Mouse (Mus musculus) E14TG2a.4 (cell line): ENCODE measurements at regions not wholly inside any gene's neighbourhood (a gene's known extent, or its start where the extent isn't known, plus 50 kb on each side); places are given as distances from the start of the nearest gene placed in this dataset.

ENCODE experiments used
- H3K27me3 ChIP-seq: 2 replicates; pipeline ENCODE4 v1.6.1; 2014; ENCODE audit warnings: low read length, control low read depth; ENCODE audit not compliant: insufficient read depth
- H3K36me3 ChIP-seq: 2 replicates; pipeline ENCODE4 v1.6.1; 2014; ENCODE audit warnings: low read length, control low read depth; ENCODE audit not compliant: insufficient read depth
- H3K4me1 ChIP-seq: replicated peaks from 2 replicates; pipeline ENCODE4 v1.6.1; 2014; ENCODE audit warnings: low read depth, low read length, control low read depth
- H3K4me3 ChIP-seq: replicated peaks from 2 replicates; pipeline ENCODE4 v1.5.1; 2014; ENCODE audit warnings: mild to moderate bottlenecking, low read length
- H3K9me3 ChIP-seq: 2 replicates; pipeline ENCODE4 v1.6.1; 2014; ENCODE audit warnings: low read length, control low read depth
- CTCF ChIP-seq: conservative IDR thresholded peaks from 2 replicates; pipeline ENCODE4 v1.5.1; 2014; ENCODE audit warnings: low read length
- NANOG ChIP-seq: IDR thresholded peaks from 2 replicates; pipeline ENCODE4 v1.6.1; 2014; ENCODE audit warnings: borderline replicate concordance, low read length, mixed read lengths
- POU5F1 ChIP-seq: IDR thresholded peaks from 2 replicates; pipeline ENCODE4 v1.6.1; 2014; ENCODE audit warnings: low read length, borderline replicate concordance

DNA sequence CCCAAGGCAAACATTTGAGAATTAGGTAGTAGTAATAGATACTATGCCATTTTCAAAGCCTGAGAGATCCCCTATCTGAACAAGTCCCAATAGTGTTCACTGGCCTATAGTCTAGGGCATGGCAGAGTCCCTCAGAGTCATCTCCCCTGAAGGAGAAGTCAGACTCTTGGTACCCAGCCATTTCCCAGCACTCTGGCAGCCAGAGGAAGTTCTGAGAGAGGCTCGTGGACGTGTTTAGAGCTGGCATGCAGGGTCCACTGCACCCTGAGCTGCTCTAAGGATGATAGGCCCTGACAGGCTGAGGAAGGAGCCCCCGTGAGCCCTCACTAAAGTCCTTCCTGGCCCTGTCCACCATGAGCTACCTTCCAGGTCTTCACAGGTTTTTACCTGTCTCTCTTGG is 99.8 kb downstream of the 3100002H09Rik start:
- H3K4me1 ChIP-seq, result no peaks in the 10 kb centered on the region; the same call in 1 of the 2 replicates
- no peak overlapping the region for H3K4me3 ChIP-seq
- no peaks in the 10 kb centered on the region for H3K9me3 ChIP-seq
- no peak for TF ChIP-seq CTCF
- TF ChIP-seq NANOG, result no peak
- TF ChIP-seq POU5F1, result no peak
- peaks cover 19% of the 10 kb centered on the region for H3K27me3 ChIP-seq
- H3K36me3 ChIP-seq, result no peaks in the 10 kb centered on the region

DNA sequence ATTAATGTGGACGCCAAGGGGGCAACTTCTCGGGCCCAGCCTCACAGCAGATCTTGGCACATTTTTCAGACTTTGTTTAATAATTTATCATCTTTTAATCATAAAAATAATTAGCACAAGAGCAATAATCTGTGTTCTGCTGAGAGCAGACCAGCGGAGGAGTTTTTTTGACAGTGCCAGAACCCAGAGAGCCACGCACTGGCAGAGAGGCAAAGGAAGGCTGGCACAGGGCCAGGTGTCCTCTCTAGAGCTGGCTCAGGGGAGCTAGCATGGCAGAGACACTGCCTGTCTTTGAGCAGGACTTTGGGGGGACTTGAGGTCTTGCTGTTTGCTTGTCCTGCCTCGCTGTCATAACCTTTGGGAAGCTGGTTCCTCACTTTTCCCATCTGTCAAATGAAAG is 100.9 kb downstream of the 3100002H09Rik start:
- TF ChIP-seq NANOG, result no peak
- TF ChIP-seq CTCF, result no peak
- no peak overlapping the region for H3K4me3 ChIP-seq
- no peaks in the 10 kb centered on the region; the same call in 1 of the 2 replicates for H3K4me1 ChIP-seq
- H3K36me3 ChIP-seq, result no peaks in the 10 kb centered on the region
- H3K27me3 ChIP-seq, result peaks cover 10% of the 10 kb centered on the region
- H3K9me3 ChIP-seq, result no peaks in the 10 kb centered on the region

DNA sequence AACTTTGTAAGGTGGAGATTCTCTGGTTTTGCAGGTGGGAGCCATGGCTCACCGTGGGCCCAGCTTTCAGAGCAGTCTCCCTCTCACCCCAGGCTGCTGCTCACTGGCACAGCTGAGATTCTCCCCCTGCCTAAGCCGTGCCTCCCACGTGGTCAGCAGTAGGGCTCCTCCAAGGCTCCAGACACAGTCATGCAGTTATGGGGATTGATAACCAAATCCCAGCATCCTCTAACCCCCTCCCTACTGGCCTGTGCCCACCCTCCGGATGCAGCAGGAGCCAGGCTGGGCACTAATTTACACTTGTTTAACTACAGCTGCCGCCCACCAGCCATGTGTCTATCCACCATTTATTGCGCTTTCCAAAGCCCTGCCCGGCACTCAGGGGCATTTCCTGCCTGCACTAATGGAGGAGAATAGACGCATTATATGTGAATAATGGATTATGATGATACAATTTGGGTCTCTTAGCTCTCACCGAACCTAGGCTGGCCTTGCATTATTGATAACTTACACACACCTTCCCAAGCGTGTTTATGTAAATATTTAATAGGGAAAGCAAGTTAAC is 104.4 kb downstream of the 3100002H09Rik start:
- H3K27me3 ChIP-seq, result peaks cover 10% of the 10 kb centered on the region; the same call in 1 of the 2 replicates
- no peak overlapping the region for H3K4me3 ChIP-seq
- no peak for TF ChIP-seq NANOG
- TF ChIP-seq POU5F1, result no peak
- no peak for TF ChIP-seq CTCF
- H3K4me1 ChIP-seq, result peaks cover 13% of the 10 kb centered on the region
- H3K36me3 ChIP-seq, result no peaks in the 10 kb centered on the region
- peaks cover 6% of the 10 kb centered on the region; the same call in 1 of the 2 replicates for H3K9me3 ChIP-seq

DNA sequence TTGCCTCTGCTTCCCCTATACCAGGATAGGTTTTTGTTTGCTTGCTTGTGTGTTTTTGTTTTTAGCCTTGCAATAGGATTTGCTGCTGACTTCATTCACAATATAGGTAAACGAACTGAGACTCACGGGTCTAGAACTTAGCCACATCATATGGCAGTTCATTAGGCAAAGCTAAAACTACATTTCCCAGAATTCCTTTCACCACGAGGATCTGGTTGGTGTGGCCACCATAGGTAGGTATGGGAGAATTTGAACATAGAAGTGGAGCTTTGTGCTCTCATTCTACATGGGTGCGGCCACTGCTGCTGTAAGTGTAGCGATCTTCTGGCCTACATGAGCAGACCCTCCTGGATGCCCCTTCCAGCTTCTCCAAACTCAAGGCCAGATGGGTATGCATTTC is 108.8 kb downstream of the 3100002H09Rik start:
- Histone ChIP-seq H3K27me3 (peaks cover 16% of the 10 kb centered on the region), H3K9me3 (peaks cover 6% of the 10 kb centered on the region; the same call in 1 of the 2 replicates), H3K4me3 (peak overlapping the region; percentile 10; the same call in 1 of the 2 replicates), H3K36me3 (no peaks in the 10 kb centered on the region), H3K4me1 (peaks cover 39% of the 10 kb centered on the region)
- no peak for TF ChIP-seq CTCF
- TF ChIP-seq NANOG, result no peak
- no peak for TF ChIP-seq POU5F1

DNA sequence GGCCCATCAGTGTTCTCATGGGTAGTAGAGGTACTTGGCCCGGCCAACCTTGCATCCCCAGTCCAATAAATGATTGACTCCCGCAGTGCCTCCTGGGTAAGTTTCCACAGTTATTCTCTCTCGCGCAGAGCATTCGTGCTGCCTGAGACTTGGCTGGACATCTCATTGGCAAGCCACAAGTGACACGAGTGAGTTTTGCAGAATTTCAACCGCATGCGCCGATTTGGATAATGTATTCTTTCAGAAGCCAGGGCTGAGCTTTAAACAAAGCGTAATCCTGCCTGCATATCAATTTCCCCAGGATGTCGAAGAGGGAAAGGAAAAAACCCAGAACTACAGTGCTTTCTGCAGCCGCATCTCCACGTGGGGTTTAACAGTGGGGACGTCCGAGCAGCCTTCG is 112.6 kb downstream of the 3100002H09Rik start:
- peak overlapping the region; percentile 23; the same call in 1 of the 2 replicates for H3K4me3 ChIP-seq
- peaks cover 21% of the 10 kb centered on the region for H3K27me3 ChIP-seq
- H3K9me3 ChIP-seq, result peaks cover 2% of the 10 kb centered on the region; the same call in 1 of the 2 replicates
- peaks cover 41% of the 10 kb centered on the region for H3K4me1 ChIP-seq
- TF ChIP-seq NANOG (no peak), POU5F1 (no peak), CTCF (no peak)
- no peaks in the 10 kb centered on the region for H3K36me3 ChIP-seq

DNA sequence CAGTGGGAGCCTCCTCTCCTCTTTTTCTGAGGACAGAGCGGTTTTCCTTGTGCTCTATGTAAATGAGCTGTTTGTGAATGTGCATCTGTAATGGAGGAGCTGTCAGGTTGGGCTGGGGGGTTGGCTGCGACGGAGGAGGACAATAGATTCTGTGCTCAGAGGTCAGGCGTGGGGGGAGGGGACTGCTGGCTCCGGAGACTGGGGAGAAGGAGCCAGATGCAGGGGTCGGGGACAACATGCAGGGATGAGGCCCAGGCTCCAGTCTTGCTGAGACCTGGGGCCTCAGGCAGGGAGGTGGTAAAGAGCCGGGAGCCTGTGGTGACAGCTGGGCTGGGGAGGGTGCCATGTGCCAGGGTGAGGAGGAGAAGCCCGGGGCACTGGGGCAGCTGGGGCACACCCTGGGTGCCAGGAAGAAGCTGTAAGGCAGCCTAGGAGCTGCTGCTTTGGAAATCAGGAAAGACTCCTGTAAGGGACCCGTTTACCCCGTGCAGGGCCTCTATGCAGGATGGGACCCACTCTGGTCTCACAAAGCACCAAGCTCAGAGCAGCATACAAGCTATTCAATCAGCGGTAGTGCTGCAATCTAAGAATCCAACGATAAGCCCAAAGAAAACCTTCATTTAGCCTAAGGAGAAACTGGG is 124.5 kb downstream of the 3100002H09Rik start:
- no peak for TF ChIP-seq CTCF
- TF ChIP-seq POU5F1, result no peak
- no peak for TF ChIP-seq NANOG
- Histone ChIP-seq H3K27me3 (peaks cover 38% of the 10 kb centered on the region), H3K9me3 (peaks cover 13% of the 10 kb centered on the region; the same call in 1 of the 2 replicates), H3K4me1 (peaks cover 63% of the 10 kb centered on the region), H3K4me3 (peak overlapping the region; percentile 59), H3K36me3 (no peaks in the 10 kb centered on the region)

DNA sequence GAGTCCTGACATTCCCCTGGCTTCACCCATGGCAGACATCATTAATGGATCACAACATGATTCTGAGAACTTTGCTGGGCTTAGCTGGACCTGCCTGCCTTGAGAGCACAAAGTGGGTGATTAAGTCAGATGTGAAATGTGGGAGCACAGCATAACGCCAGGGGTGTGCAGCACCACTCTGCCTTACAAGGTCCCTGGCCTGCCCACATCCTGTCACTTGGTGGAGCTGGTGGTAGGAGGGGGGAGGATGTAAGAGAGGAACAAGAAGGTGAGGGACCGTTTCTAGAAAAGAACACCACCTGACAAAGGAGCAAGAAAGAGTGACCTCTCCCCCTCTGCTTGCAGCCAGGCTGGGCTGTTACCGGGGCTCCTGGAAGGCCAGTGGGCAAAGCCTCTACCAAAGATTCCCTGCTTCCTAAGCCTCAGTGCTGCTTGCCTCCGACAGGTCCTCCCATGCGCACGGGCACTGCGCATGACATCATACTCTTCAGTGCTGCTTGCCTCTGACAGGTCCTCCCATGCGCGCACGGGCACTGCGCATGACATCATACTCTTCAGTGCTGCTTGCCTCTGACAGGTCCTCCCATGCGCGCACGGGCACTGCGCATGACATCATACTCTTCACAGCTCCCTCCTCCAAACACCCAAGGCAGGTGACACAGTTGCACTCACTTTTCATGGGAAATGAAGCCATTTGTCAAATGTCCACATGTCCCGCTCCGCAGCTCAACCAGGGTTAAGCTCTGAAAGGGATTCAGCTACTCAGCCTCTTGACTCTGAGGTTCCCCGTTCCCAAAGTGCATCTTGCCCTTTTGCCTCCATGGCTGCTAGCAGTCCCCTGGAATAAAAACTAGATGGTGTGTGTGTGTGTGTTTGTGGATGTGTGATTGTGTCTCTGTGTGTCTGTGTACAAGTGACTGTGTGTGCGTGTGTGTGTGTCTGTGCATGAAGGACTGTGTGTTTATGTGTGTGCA is 125.7 kb downstream of the 3100002H09Rik start:
- Histone ChIP-seq H3K27me3 (peaks cover 37% of the 10 kb centered on the region), H3K36me3 (no peaks in the 10 kb centered on the region), H3K4me1 (peaks cover 70% of the 10 kb centered on the region), H3K9me3 (peaks cover 6% of the 10 kb centered on the region; the same call in 1 of the 2 replicates), H3K4me3 (peak overlapping the region; percentile 32)
- TF ChIP-seq POU5F1 (no peak), CTCF (no peak), NANOG (no peak)

DNA sequence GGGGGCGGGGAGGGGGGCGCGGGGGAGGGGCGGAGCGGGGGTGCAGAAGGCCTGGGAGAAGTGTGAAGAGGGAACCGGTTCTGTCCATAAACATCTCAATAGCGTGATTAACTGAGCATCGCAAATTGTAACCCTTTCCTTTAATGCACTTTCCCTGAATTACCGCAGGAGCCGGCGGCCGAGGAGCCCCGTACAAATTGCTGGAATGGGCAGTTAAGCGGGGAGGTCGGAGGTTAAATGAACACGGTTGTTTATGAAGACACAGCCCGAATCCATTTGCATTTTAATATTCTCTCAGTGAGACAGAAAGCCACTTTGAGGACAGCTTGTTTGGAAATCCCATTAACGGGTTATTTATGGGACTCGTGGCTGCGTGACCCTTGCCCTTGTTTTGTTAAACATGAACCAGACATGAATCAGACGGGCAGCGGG is 132.7 kb downstream of the 3100002H09Rik start:
- Histone ChIP-seq H3K36me3 (no peaks in the 10 kb centered on the region), H3K9me3 (no peaks in the 10 kb centered on the region), H3K27me3 (peaks cover 54% of the 10 kb centered on the region), H3K4me1 (peaks cover 49% of the 10 kb centered on the region), H3K4me3 (no peak overlapping the region)
- TF ChIP-seq CTCF, result no peak
- TF ChIP-seq NANOG, result no peak
- no peak for TF ChIP-seq POU5F1
